Mouse (Mus musculus) adrenal gland, postnatal 36 days (tissue): Measurements from ENCODE around the gene Gm20388. TPM values are rescaled to one million over a fixed set of nuclear protein-coding genes. Genes with fewer than 3 reads are reported as not detected.

Experiments
- DNase-seq, 2 experiments: peaks; one replicate each; pipeline ENCODE4 v3.0.0; 2021; ENCODE audit warnings: mixed read lengths in 1 of 2
- total RNA-seq, 2 experiments: library from RNA; stranded (reverse); gene quantifications; 2 replicates each; pipeline ENCODE4 v1.2.3; 2021

Gene Gm20388
- total RNA-seq, 2 experiments from 2014 or later = 2.4 to 7.4 TPM

- DNase-seq = no peak
These were observed 1693.2 kb downstream of the Gm20388 start for GRCm38 (mm10) chr8:121603801-121604200.

DNA sequence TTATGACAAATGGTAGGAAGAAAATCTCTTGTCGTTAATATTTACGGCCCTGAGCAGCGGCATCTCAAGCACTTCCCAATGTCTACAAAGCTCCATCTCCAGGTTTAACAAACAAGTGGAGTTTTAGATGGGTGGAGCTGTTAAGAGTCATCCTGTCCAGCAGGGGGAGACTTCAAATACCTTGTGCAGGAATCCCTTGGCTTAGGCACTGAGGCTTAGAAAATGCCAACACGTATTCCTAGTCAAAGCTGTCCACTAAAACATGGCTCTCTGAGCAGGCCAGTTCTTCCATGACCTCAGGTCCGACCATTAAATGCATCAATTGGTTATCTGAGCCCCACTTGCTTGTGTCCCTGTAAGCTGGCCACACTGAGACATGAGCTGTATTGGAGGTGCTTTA, 1697.0 kb downstream of the Gm20388 start:
- DNase-seq = no peak

- no peak for DNase-seq
These were observed 1698.6 kb downstream of the Gm20388 start for GRCm38 (mm10) chr8:121609251-121609650.

- DNase-seq = no peak
These were observed 1699.3 kb downstream of the Gm20388 start for GRCm38 (mm10) chr8:121609916-121610315.

- no peak for DNase-seq
These were observed 1702.8 kb downstream of the Gm20388 start for GRCm38 (mm10) chr8:121613419-121613818.

DNA sequence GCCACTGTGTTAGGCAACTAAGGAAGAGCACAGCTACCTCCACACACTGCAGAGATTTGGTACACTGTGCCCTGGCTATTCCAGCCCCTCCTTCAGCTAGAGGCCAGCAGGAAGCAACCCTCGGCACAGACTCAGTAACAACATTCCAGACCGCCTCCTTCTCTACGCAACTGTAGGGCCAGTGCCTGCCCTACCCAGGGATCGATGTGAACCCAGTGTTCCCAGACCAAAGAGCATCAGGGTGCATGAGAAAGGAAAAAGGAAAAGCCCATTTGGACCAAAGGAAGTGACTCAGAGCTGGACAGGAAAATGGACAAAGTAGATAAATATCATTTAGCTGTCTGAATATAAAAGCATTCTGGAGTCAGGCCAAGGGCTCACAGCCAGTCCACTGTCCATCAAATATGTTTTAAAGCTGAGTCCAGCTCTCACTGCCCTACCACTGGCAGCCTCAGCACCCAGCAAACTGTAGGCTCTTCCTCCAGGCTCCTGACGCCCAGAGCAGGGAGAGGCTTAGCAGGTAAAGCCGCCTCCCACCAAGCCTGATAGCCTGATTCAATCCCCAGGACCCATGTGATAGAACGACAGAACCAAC, 1708.9 kb downstream of the Gm20388 start:
- peak; percentile 68 to 83 for DNase-seq

DNA sequence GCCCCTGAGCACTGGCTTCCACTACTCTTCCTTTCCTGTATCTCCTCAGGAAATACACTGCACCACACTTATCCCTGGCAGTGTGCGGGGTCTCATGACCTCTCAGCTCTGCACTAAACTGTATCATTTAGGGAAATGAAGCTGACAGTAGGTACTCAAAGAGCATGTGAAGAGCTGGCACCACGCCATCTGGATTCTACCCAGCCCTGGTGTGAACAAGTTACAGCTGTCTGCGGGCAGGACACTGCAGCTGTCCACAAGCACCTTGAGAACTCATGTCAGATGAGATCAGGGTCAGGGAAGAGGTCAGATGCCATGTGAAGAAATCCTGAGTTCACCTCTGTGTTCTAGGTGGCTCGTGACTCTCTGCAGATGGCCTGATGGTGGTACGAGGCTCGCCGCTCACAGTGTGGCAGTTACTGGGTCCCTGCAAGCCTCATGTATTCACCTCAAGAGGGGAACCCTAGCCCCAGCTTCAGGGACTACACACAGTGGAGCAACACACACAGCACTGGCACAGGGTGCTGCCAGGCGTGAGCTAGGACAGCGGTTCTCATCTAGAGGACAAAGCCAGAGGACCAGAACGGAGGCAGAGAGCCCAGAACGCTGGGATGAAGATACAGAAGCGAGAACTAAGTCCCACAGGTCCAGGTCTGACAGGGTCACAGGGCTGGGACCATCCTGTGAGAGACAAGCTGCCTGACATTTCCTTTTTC, 1710.3 kb downstream of the Gm20388 start:
- peak; percentile 58 to 64 for DNase-seq

GRCm38 (mm10) chr8:121621879-121622278, 1711.2 kb downstream of the Gm20388 start:
- DNase-seq = no peak

DNA sequence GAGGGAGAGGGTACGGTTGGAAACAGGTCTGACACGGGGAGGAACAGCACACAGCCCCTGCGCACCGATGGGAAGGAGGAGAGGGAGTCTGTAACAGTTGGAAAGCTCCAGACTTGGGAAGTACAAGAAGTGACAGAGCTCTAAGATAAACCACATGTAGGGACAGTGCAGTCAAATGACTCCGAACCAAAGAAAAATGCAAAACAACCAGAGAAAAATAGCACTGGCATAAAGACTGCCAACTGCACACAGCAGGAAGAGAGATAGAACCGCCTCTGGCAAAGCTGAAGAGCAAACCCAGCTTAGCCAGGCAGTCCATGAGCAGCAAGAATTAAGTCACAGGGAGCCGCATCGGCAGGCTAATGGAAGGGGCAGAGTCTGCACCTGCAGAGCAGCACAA, 1712.4 kb downstream of the Gm20388 start:
- DNase-seq = no peak

GRCm38 (mm10) chr8:121628681-121629080, 1718.0 kb downstream of the Gm20388 start:
- DNase-seq = no peak

GRCm38 (mm10) chr8:121631645-121632071, 1721.0 kb downstream of the Gm20388 start:
- DNase-seq = peak; percentile 69 to 70

DNA sequence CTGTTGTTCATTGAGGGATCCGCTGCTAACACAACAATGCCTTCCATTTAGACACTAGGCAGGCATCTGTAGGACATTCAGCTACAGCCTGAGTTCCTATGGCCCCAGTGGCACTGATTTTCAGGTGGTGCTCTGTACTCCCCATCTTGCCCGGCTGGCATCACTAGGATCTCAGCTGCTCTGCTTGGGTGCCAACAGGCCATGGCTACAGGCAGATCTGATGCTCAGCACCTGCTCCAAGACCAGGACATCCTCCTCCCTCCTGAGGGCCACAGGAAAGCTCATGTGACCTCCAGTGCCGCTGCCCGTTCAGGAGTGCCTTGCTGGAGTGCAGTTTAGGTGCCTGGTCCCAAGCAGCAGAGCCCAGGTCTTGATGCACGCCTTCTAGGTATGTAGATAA, 1721.8 kb downstream of the Gm20388 start:
- DNase-seq = no peak

GRCm38 (mm10) chr8:121635534-121635933, 1724.9 kb downstream of the Gm20388 start:
- peak; percentile 55 to 67 for DNase-seq

DNA sequence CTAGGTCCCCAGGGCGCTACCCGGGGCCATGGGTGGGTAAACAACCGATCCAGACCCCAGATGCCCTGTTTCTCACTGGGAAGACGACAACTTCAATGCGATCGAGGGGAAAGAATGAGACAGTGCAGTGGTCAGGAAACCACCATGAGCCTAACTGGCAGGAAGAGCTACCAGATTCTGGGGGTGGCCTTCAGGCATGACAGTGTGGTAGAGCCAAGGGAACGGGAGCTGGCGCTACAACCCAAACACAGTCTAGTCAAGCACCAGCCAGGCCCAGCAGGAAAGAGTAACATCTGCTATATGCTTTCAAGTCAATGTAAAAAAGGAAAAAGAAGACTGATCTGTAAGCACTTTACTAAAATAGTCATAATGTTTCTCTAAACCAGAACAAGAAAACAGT, 1725.5 kb downstream of the Gm20388 start:
- DNase-seq = no peak

- DNase-seq = no peak
These were observed 1732.2 kb downstream of the Gm20388 start for GRCm38 (mm10) chr8:121642804-121643203.

DNA sequence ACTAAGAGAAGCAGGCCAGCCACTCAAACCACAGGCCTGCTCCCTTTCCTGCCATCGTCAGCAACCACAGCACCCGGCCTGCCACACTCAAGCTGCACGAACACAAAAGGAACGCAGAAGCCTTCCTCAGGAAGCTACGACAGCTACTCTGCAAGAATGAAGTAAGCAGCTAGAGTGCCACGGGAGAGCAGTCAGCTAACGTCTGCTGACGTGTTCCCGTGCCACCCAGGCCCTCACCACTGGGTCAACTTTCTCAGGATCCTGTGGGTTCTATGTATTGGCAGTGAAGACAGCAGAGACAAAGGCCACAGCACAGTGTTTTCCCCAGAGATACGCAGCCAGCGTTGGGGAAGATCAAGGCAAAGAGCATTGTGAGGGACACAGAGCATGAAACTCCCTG, 1732.7 kb downstream of the Gm20388 start:
- DNase-seq = no peak

GRCm38 (mm10) chr8:121647511-121648215, 1737.0 kb downstream of the Gm20388 start:
- no peak for DNase-seq

DNA sequence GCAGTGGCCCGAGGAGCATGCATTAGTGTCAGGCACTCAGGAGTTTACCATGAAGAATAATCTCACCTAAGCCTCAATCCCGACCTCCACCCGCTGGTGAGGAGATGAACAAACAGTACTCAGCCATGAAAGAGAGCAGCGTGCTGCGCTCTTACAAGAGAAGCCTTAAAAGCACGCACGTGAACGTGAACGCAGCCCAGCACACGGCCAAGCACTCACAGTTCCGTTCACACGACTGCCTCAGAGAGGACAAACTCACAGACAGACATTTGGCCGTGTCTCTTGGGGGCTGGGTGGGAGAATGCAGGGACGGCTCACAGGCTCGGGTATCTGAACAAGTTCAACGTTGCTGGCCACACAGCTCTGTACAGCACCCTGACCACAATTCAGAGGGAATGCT, 1737.8 kb downstream of the Gm20388 start:
- DNase-seq = no peak

GRCm38 (mm10) chr8:121649423-121649822, 1738.8 kb downstream of the Gm20388 start:
- DNase-seq = no peak

DNA sequence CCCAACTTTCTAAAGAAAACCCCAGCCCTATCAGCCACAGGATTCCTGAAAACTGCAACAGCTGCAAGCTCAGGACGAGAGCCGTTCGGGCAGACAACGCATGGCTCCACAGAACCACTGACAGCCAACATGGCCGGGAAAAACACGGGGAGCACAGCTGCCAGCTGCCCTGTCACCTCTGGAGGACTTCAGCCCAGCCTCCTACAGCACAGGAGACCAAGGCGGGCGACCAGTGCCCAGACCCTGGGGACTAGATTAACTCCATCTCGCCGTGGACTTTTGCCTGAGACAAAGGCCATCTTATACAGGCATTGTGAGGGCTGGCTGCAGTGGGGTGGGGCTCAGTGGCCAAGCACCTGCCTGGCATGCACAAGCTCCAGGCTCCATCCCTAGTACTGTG, 1739.3 kb downstream of the Gm20388 start:
- no peak for DNase-seq

DNA sequence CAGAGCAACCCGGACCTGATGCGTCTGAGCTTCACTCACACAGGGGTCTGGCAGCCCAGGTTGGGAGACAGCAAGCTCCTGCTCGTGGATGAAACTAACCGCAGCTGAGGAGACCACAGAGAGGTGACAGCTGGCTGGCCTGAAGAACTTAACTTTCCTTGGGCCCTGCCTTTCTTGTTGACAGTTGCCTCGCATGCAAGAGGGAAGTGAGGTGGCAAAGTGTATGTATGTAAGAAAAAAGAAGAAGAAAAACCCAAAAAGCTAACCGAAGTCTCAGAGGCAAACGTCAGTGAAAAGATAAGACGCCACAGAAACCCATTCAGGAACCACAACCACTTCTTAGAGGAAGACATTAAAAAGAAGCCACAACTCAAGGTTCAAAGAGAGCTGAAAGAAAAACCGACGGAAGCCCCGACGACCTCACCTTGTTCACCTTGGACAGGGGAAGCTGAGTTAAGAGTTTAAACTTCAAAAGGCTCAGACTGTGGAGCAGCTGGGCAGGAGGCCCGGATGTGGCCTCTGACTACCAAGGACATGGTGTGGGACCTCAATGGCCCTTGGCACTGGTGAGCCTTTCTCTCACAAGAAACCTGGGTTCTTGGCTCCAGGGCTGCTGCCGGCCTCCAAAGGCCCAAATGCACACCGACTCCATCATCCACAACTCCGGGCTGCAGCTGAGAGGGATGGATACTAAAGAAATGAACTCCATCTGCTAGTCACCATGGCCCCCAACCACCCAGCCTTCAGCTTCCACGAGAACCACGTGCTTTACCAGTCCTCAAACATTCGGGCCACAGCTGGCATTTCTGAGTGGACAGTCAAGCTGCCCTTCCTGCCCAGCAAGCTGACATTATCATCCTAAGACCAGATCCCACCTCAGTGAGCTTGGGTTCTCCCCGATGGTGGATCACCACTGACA, 1740.0 kb downstream of the Gm20388 start:
- peak; percentile 64 to 69 for DNase-seq

- DNase-seq = peak in 1 of 2 experiments; percentile 40
These were observed 1740.8 kb downstream of the Gm20388 start for GRCm38 (mm10) chr8:121651308-121651873.
